In genomic region chr7:115000796-115001524, GRCm38 (mm10) we compare ENCODE assay signal across 9 mouse cellular contexts.
DNase-seq lines count a peak whose midpoint lies in the region; ATAC-seq and TF ChIP-seq lines count a peak whose summit lies in the region.
"Had no signal": no experiment of that assay in that cellular context is flagged by ENCODE, and none has a peak within 500 bp of the region (broad histone marks: within the 10 kb centered on the region; RNA-seq: fewer than 3 reads in every experiment).

No protein-coding gene starts in this region.

- no peaks in the 10 kb centered on the region for H3K9me3 ChIP-seq in hindbrain, postnatal 0 days (ENCODE audit: low read length)
- no peaks in the 10 kb centered on the region for H3K9me3 ChIP-seq in hindbrain, embryonic 12.5 days (replicated peaks)
- H3K9me3 ChIP-seq: G1E had no signal

- 78% methylated on average over 7 of the region's 7 CpGs for WGBS in hindbrain, postnatal 0 days
- WGBS in hindbrain, embryonic 12.5 days = 88% methylated on average over 7 of the region's 7 CpGs

- H3K27me3 ChIP-seq in hindbrain, postnatal 0 days (ENCODE audit: insufficient read depth, low read length) = no peaks in the 10 kb centered on the region
- no peaks in the 10 kb centered on the region for H3K27me3 ChIP-seq in hindbrain, embryonic 12.5 days

- no peaks in the 10 kb centered on the region for H3K36me3 ChIP-seq in hindbrain, postnatal 0 days (ENCODE audit: insufficient read depth, low read length)
- H3K36me3 ChIP-seq in hindbrain, embryonic 12.5 days = no peaks in the 10 kb centered on the region
- H3K36me3 ChIP-seq: G1E had no signal

- no peak for ATAC-seq in hindbrain, postnatal 0 days
- no peak for ATAC-seq in hindbrain, embryonic 12.5 days (ENCODE audit: low FRiP score)

- H3K4me3 ChIP-seq in hindbrain, postnatal 0 days (ENCODE audit: low read length) = no peak overlapping the region
- no peak overlapping the region for H3K4me3 ChIP-seq in hindbrain, embryonic 12.5 days

- no peak for TF ChIP-seq CTCF in hindbrain, postnatal 0 days (IDR thresholded peaks at IDR 0.05; ENCODE audit: low read depth)

- H3K27ac ChIP-seq in hindbrain, postnatal 0 days = no peak overlapping the region
- no peak overlapping the region for H3K27ac ChIP-seq in hindbrain, embryonic 12.5 days

- no peaks in the 10 kb centered on the region for H3K4me1 ChIP-seq in hindbrain, postnatal 0 days (ENCODE audit: insufficient read depth, low read length)
- no peaks in the 10 kb centered on the region for H3K4me1 ChIP-seq in hindbrain, embryonic 12.5 days

- no peak overlapping the region for H3K9ac ChIP-seq in hindbrain, postnatal 0 days (replicated peaks; ENCODE audit: low read length)
- H3K9ac ChIP-seq in hindbrain, embryonic 12.5 days = no peak overlapping the region

- intact Hi-C loops in left cerebral cortex, postnatal 4 days (cut with DNase I) = no loop called here

- H3K4me2 ChIP-seq in hindbrain, postnatal 0 days (ENCODE audit: low read depth, low read length) = no peak overlapping the region
- no peak overlapping the region for H3K4me2 ChIP-seq in hindbrain, embryonic 12.5 days (replicated peaks)

- DNase-seq in hindbrain, postnatal 0 days (ENCODE audit: low spot score) = peak; percentile 61
- peak; percentile 11 to 13 for DNase-seq in frontal cortex, postnatal 10 days (ENCODE audit: low spot score in 2 of 2)
- DNase-seq in left cerebral cortex, postnatal 4 days = peak; percentile 55
- peak; percentile 6 for DNase-seq in right cerebral cortex, postnatal 25 days
- no peak for DNase-seq in kidney, adult 11 months
- DNase-seq in embryo, embryonic 10.5 days (ENCODE audit: low spot score) = no peak
- DNase-seq in embryo, embryonic 11 days = no peak

Comparison
In these comparisons a context has a peak if more than half of its experiments do, and no peak if none do; other contexts are left out.
1. DNase-seq: peak in hindbrain, postnatal 0 days (single experiment), frontal cortex, postnatal 10 days (2 of 2), left cerebral cortex, postnatal 4 days (single experiment) and right cerebral cortex, postnatal 25 days (single experiment); none in kidney, adult 11 months (single experiment), embryo, embryonic 10.5 days (single experiment) and embryo, embryonic 11 days (single experiment).